Mouse (Mus musculus): ENCODE data around the gene Gm37419.

Gm37419 gene

DNA sequence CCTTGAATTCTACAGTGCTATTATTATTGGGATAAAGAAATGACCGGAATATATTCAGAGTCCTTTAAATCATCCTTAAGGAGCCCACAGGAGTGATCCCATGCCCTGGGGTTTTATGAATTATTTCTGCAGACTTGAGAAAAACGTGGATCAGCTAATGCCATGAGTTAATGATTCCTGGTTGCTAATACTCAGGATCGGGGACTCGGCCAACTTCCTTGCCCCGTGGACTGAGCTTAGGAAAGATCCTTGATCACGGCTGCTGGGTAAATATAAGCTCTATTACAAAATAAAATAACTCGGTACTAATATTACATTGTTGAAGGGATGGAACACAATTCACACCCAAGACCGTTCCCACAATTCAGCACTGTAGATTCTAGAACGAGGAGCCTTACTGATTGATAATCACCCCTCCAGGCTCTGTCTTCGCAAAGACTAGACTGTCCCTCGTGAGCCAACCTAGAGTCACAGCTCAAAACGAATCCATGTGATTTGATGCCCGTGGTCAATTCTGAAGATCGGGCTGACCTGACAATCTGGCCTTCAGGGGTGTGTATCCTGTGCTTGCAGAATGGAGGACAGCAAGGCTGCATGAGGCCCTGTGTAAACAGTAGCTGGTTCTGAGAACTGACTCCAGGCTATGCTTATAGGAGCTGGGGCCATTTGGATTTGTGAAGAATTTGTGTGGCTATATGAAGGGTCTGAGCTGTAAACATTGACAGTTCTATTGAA, 3.7 kb downstream of the Gm37419 start:
- in situ Hi-C loops (cut with MboI), result loop anchor here (25.0 kb wide), 2 partner anchors 470 to 870 kb away; no protein-coding TSS in a partner anchor

DNA sequence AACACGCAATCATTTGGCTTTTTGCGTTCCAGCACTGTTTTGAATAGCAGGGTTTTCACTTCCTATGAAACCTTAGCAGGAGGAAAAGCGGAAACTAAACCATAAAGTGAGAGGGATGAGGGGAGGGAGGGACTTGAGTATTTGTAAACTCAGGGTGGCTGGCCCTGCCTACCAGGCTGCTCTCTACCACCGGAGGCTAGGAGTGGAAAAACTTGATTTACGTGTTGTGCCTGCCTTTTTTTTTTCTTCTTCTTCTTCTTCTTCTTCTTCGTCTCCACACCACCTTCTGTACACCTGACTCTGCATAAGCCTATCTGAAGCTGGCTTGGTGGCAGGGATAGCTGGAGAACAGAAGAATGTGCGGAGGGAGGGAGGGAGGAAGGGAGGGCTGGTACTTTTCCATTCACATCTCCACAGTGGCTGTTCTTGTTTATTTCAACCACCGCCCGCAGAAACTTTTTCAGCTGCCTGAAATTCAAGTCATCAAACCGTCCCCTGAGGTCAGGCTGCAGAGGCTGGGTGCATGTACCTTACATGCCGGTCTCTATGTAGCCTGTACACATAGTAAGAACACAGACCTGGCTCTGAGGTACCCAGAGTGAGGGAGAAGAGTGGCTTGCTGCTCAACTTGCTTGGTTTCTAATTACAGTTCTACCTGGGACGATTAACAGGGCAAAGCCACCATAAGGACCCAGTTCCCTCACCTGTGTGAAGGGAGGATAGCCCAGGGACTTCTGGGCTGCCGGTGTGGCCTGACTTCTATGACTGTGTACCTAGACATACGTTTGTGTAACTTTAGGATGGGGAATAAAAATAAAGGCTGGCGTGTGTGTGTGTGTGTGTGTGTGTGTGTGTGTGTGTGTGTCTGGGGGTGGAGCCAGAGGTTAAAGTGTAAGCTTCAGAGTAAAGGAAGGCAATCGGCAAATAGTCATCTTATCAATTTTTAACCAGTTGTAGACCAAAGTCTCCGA, 5.4 kb downstream of the Gm37419 start:
- in situ Hi-C loops (cut with MboI), result loop anchor here (25.0 kb wide), 2 partner anchors 469 to 869 kb away; no protein-coding TSS in a partner anchor

DNA sequence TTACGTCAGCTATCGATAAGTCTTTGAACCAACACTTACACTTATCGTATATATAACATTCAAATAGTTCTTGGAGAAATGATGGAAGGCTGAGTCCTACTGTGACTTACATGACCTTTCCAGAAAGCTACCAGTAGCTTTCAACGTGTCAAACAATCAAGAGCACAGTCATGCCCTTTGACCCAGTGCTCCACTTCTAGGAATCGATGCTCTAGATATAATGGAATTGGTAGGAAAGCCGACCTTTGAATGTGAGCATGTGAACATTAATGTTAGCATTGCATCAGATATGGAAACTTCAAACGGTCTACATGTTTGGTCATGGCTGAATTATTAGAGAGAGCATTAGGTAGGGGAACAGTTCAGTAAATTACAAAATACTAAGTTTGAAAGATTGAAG, 8.1 kb downstream of the Gm37419 start:
- in situ Hi-C loops (cut with MboI), result loop anchor here (25.0 kb wide), 2 partner anchors 466 to 866 kb away; no protein-coding TSS in a partner anchor

DNA sequence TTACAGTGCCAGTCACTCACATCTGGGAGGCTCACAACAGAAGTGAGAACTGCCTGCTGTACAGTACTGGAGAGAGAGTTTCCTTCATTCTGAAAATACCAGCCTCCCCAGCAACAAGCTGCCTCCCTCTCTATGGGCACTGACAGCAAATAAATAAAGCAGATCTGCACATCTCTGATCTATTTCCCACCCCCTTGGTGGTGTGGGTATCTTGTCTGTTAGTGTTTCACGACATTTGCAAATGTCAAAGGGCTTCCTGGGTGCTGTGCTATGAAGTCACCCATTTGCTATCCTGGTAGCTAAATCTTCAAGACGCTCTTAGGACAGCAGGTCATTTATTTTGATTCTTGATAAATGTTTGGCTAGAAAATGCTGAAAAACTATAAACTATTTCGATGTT, 8.9 kb downstream of the Gm37419 start:
- in situ Hi-C loops (cut with MboI), result loop anchor here (25.0 kb wide), 2 partner anchors 465 to 865 kb away; no protein-coding TSS in a partner anchor

DNA sequence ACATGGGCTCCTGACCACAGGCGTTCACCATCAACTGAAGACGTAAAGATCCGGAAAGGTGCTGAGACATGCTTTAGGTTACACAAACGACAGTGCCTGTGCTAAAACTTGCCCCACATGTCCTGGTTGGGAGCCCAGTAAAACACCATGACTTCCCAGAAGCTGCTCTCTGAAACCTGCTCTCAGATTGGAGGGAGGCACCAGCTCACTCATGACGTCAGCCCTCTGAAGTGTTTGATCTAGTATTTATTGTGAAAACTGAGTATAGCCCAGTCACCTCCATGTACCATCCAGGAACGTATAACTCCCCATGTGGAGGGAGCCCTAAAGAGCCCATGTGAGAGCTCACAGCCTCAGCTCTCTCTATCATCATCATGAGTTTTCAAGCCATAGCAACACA, 9.6 kb downstream of the Gm37419 start:
- in situ Hi-C loops (cut with MboI), result loop anchor here (25.0 kb wide), 2 partner anchors 464 to 864 kb away; no protein-coding TSS in a partner anchor

DNA sequence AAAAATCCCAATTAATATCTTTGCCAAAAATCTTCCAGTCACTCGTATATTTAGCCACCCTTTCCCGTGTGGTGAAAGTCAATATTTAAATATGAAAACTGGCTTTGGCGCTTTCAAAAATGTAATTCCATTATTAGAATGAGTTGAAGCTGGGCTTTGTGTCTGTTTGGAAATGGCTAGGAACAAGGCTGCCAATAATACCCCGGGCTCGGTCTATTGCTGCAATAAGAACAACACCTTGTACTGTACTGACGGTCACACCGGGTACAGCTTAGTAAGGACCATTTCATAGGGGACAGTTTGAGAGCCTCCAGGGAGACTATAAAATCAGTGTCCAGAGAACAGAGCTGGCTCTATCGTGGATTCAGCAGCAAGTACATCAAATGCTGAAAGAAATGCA, 17.6 kb downstream of the Gm37419 start:
- in situ Hi-C loops (cut with MboI), result no loop called here

DNA sequence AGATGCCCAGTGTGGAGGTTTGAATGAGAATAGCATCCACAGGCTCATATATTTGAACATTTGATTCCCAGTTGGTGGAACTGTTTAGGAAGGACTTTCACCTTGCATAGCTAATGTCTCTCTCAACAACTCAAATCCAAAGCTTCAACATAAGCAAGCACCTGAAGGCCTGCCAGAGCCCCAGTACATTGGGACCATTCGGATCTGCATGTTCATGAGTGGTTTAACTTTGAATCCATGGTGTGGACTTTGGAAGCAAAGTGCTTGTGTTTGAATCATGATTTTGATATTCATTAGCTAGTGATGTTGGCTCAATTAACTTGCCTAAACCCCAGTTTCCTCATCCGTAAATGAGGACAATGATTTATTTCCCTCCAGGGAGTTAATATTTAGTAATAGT, 21.6 kb downstream of the Gm37419 start:
- in situ Hi-C loops (cut with MboI), result no loop called here

DNA sequence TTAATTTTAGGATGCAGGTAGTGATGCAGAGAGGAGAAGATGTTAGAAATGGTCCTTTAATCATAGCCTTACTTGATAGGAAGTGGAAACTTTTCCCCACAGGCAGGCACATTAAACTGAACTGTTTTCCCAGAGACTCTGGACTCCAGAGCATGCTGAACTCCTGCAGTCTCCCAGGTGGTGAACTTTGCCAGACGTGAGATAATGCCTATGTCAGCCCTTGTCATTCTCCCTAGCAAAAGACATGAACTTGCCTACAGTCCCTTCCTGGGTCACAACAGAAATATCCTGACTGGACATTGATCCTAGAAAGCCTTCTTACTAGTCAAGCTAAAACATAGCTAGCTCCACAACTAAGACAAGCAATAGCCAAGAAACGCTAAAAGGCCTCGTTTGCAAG, 23.0 kb downstream of the Gm37419 start:
- in situ Hi-C loops (cut with MboI), result no loop called here

DNA sequence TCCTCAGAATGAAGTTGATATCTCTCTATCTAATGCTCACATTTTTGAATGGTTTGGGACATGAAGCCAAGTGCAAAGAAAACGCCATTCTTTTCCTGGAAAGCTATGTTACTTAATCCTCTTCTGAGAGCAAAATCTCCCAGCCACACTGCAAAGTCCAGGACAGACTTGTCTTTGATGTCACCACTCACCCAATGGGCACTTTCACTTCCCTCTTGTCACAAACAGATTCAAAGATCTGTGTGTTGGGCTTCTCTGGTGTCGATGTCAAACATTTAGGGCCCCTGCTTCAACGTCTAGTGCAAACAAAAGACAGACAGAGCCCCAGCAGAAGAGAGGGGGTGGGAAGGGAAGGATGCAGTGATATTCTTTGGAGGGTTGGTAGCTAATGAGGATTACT, 23.8 kb downstream of the Gm37419 start:
- in situ Hi-C loops (cut with MboI), result no loop called here

DNA sequence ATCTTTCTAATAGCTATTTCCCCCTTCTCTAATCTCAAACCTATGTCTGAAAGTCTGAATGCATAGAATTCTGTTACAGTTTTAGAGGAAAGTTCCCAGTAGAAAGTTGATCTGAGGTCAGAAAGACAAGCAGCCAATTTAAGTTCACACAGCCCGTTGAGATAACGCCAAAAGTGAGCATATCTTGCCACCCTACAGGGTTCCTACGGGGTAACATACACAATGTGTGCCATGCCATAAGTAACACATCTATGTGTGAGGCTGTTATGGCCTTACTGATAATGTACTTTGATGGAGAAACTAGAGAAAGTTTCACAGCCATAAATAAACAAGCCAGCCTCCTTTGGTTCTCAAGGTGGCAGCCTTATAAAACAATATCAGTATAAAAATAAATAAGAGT, 26.1 kb downstream of the Gm37419 start:
- in situ Hi-C loops (cut with MboI), result no loop called here

DNA sequence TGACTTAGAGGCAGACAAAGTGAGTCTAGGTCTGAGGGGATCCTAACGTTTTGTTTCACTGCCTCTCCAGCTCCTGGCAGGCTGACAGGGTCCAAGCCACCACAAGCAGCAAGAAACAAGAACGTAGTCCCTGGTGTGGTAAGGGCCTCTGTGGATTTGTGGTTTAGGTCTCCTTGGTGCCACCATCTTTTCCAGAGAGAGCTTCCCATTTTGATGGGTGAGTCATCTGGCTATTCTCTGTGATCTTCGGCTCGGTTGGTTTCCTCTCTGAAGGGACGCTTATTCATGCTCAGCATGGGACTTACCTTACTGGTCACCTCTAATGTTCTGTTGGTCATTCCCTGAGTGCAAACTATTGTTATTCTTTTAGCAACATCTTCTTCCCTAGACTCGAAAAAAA, 28.0 kb downstream of the Gm37419 start:
- in situ Hi-C loops (cut with MboI), result no loop called here

DNA sequence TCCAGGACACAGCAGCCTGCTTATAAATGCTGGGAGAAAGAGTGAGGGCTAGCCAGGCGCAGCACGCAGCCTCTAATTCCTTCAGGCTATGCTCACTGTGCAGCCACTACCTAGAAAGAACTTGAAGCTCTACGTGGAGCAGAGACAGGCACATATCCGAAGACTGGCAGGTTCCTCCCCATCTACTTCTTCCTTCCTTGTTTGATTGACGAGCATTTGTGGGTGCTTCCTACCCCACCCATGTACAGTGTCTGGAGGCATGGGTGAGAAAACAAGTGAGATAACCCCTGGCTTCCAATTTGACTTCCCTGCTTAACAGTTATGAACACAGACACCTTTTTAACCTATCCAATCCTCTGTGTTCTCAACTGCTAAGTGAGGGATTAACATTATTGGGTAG, 28.5 kb downstream of the Gm37419 start:
- in situ Hi-C loops (cut with MboI), result no loop called here

DNA sequence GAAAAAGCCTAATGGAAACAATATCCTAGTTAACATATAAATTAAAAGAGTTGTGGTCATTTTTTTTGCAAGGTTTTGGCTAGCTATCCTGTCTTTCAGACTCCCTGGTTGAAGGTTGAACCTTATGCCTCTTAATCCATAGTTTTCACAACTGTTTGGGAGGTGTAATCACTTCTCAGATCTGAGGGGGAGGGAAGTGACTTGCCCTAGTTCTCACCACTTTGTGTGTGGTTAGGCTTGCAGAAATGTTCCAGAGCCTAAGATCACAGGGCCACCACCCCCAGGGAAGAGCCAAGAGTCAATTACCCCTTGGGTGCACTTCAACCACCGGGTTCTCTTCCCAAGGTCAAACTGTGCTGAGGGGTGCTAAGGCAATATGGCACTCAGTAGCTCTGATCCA, 33.4 kb downstream of the Gm37419 start:
- in situ Hi-C loops (cut with MboI), result no loop called here

DNA sequence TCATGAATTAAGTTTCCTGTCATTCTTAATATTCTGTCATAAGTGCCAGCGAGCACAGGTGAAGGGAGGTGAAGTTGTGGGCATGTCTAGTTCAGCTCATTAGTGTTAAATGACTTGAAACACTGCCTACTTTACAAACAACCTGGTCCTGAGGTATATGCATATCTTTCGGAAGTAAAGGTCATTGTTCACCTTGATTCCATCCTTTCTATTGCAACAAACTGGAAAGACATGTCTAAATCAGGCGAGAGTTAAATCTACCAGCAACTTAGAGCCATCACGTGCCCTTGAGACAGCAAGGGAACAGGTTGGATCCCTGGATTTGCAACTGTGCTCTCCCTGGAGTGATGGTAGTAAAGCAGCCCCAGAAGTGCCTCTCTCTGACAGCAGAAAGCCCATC, 34.3 kb downstream of the Gm37419 start:
- in situ Hi-C loops (cut with MboI), result no loop called here

DNA sequence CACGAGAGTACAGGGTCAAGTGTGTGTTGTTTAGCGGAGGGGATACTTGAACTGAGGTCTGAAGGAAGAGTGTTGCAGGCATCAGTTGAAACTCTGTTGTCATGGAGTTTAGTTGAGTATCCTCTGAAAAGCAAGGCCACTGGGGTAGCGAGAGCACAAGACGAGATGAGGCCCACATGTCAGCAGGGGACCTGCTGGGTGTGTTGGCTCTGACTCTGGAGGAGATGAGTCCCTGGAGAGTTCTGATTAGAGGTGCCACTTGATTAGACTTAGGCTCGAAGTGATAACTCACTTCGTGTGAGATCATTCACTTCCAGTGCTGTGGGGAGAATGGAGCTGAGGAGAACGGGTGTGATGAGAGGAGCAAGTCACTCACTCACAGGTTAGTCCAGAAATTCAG, 37.2 kb downstream of the Gm37419 start:
- in situ Hi-C loops (cut with MboI), result no loop called here

DNA sequence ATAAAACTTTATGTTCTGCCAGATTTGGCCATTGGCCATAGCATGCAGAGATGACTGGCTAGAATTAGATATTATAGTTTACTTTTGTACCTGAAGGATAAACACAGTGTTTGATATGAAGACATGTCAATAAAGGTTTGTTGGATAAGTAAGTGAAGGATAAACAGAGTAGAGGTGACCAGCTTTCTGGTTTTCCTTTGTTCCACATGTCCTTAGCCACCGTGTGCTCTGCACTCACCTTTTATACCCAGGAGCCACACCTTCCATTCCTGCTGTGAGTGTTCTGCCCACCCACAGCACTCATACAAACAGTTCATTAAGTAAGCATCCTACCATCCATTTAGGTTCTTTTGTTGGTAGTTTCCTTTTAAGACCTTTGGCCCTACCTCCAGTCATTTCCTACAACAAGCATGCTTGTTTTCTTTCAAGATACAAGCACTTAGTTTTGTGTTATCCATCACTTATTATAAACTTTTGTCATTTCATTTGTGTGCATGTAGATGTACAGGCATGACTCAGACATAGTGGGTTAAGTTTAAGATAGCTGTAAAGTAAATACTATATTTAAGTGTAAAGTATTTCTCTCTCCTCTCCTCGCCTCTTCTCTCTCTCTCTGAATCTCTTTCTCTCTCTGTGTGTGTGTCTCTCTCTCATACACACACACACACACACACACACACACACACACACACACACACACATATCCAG, 41.8 kb downstream of the Gm37419 start:
- in situ Hi-C loops (cut with MboI), result no loop called here

DNA sequence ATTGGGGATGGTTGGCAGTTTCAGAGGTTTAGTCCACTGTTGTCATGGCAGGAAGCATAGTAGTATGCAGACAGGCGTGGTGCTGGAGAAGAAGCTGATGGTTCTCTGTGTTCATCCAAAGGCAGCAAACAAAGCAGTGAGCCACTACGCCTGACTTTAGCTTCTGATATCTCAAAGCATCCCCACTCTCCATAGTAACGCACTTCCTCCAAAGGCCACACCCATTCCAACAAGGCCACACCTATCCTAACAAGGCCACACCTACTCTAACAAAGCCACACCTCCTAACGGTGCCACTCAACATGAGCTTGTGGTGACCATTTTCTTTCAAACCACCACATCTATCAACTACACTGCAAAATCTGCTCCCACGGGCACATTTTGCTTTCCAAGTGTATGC, 45.0 kb downstream of the Gm37419 start:
- in situ Hi-C loops (cut with MboI), result no loop called here

DNA sequence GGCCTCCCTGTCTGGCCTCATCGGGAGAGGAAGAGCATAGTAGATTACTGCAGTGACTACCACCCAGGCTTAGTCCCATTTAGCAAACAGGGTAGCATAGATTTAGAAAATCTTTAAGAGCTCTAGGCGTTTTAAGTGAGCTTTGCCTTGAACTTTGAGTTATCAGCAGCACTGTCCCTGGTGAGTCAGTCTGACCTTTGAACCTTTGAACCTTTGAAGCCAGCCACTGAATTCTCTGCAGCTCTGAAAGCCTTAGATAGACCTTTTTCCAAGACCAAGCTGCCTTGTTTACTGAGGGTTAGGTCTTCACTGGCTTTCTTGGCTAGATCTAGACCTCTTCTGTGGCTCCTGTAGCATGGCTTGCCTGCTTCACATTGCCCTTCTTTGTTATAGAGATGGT, 46.2 kb downstream of the Gm37419 start:
- in situ Hi-C loops (cut with MboI), result no loop called here

DNA sequence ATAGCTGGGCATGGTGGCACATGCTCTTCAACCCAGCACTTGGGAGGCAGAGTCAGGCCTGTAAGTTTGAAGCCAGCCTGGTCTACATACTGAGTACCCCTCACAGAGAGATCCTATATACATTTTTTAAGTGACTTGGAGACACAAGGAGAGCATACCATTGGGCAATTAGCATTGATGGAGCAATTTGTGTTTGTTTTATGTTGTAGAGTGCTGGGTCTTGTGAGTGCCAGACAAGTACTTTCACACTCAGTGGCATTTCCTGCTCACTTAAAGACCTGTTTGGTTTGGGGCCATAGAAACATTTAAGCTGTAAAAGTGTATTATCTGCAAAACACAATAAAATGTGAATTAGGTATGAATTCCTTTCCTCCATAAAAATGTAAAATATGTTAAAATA, 47.5 kb downstream of the Gm37419 start:
- in situ Hi-C loops (cut with MboI), result no loop called here

DNA sequence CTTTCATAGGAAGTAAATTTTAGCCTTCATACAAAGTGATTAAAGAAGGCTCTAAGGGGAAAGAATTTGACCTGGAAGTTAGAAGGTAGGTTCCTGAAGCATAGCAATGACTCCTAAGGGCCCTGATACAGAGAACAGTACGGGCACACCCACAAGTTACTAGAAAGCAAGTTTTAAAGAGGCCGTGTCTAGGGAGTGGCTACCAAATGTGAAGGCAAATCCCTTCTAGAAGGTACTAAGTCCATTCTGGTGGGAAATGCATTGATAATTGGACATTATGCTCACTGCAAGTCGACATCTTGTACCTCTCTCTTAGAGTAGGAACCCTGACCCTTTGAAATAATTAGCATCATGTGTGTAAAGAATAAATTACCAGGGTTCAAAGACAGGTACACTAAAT, 48.1 kb downstream of the Gm37419 start:
- in situ Hi-C loops (cut with MboI), result no loop called here
